Mouse (Mus musculus) kidney, postnatal 25 days (tissue): ENCODE results near the gene Nmnat2.

Experiments
- DNase-seq, 2 experiments: peaks; one replicate each; pipeline ENCODE4 v3.0.0; 2021; ENCODE audit warnings: mixed read lengths in 2 of 2

Nmnat2 gene

DNA sequence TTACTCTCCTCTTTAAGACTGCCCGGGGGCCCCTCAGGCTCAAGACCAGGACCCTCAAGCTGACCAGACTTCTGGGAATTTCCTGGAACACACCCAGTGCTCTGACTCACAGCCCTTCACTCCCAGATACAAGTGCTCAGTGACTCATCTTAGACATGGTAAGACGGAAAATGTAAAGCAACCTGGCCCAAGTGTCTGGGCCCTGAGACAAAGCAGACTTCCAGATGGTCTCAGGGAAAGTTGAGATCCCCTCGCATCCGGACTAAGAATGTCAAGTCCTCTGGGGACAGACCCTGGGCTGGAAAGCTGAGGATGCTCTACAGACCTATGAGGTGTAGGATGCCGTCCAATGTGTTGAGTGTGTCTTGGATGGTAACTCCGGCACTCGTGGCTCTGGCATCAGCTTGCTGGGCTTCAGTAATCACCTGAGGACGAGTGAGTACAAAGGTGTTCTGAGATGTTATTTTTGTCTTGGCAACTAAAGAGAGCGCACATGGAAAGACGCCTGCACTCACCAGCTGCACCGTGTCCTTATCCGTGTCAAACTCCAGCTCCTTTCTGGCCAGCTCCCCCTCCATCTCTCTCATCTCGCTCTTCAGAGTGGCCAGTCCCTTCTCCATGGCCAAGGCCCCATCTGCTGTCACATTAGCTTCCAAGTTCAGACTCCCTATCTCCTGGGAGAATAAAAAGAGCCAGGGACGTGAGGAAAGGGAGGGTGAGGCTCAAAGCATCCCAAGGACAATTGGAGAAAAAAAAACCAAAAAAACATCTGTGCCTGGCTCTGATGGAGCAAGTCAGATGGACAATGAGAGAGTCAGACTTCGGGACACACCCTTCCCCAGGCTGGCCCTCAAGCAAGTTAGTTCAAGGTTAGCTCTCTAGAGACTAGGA lies 171.9 kb downstream of the Nmnat2 start:
- peak in 1 of 2 experiments; percentile 38 for DNase-seq

DNA sequence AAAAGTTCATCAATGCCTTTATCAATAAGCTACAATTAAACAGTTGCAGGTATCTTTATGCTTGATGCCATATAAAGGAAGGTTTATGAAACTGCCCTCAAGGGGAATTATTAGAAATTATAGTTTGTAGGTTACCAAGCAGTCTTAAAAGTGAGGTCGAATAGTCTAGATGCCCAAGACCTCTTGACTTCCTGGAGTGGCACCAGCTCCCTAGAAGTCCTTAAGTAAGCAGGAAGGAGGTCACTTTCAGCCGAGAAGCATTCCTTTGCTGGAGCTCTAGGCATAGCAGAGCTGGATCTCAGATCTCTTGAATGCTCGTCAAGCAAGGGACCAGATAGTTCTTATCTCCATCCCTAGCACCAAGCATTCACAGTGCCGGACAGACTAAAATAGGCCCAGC lies 172.8 kb downstream of the Nmnat2 start:
- DNase-seq = no peak

DNA sequence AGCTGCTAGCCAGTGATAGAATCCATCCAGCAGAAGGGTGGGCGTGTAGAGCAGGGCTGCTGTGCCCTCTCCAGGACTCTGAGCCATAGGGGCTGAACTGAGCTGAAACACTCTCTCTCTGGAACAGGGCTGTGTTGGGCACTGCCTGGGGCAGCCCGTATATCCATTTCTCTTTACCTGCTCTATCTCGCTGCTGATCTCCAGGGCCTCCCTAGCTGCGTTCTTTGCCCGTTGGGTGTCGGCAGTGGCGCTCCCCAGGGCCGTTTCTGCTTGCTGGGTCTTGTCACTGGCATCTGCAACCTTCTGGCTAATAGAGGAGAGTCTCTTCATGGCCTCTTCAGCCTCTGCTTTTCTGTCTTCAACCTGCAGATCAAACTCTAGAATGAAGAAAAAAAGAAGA lies 174.0 kb downstream of the Nmnat2 start:
- no peak for DNase-seq

DNA sequence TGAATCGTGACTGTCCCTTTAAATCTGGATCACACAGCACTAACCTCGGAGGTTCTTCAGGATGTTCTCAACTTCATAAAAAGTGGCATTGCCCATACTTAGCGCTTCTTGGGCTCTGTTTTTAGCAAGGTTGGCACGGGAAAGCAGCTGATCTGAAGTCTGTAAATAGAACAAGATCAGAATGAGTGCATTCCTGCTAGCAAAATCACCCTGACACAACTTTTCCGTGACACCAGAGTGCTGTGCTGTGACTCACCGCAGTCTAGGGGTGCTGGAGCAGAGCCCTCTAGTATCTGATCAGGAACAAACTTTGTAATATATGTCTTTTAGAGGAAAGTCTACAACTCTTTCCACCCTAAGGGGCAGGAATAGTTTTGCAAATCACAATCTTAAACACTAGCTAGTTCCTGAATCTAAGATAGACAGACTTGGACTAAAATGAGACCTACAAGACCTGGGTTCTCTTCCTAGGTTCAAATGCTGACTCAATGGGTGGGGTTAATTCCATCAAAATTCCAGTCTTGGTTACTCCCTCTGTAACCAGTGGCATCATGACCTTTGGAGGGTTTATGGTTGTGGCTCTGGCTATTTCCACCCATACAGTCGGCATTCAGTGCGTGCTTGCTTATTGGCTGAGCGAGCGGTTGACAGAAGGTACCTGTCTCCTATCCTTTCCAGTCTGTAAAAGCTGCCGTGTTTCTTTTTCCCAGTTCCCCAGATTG lies 175.4 kb downstream of the Nmnat2 start:
- DNase-seq = peak in 1 of 2 experiments; percentile 41

DNA sequence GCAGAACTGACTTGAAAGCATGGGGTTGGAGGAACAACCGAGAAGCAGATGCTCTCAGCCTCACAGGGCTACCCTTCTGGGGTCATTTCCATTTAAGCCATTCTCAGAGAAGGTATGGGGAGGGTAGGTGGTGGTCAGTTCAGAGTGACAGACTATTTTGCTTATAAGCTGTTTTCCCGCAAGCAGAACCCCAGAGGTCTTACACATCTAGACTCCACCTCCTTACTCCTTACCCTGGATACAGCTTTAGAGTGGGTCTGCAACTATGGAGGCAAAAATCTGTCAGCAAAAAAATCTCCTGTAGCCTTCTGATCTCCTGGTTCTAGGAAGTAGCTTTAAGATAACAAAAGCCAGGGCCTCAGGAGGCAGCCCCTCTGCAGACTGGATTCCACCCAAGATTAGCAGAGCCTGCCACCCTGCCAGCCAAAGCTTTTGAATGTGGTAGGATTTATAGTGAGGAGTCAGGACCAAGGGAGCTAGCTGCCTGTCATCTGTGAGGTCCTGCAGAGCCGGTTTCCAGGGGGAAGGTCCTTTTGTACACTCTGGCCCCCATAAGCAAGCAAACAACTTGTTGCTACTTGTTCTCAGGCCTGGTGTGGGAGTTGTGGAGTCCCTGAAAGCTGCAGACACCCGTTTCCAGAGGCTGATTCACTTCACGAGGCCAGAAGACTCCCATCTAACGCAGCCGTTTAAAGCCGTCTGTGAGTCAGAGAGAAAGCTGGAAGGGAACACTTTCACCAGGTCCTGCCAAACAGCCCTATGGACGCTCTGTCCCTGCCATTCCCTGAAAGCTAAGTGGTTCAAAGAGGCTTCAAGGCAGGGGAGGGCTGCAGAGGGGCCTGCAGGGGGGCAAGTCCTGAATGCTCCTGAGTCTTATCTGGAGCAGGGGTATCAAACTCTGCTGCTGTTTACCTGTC lies 179.3 kb downstream of the Nmnat2 start:
- DNase-seq = no peak

DNA sequence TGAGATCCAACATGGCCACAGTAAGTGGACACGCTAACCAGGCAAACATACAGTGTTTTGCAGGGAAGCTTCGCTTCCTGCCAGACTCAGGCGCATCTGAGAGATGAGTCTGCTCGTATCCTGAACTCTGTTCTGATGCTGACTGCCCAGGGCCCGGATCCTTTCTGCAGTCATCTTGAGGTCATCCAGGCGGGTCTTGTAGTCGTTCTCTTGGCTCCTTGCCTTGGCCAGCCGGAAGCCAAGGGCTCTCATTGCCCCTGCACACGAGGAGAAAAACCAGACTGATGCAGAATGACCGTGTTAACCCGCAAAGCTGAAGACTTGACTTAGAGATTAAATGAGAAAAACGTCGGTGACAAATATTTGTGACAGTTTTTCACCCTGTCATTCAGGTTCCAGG lies 181.9 kb downstream of the Nmnat2 start:
- peak; percentile 46 to 65 for DNase-seq

DNA sequence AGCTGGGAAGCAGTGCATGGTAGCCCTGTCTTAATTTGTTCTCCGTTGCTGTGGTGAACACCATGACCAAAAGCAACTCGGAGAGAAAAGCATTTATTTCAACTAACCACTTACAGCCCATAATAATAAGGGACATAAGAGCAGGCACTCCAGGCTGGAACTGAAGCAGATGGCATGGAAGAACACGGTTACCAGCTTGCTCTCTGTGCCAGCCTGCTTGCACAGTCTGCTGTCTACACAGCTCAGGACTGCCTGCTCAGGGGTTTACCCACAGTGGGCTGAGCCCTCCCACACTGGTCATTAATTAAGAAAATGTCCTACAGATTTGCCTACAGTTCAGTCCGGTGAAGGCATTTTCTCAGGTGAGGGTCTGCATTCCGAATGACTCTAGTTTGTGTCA lies 183.7 kb downstream of the Nmnat2 start:
- no peak for DNase-seq

DNA sequence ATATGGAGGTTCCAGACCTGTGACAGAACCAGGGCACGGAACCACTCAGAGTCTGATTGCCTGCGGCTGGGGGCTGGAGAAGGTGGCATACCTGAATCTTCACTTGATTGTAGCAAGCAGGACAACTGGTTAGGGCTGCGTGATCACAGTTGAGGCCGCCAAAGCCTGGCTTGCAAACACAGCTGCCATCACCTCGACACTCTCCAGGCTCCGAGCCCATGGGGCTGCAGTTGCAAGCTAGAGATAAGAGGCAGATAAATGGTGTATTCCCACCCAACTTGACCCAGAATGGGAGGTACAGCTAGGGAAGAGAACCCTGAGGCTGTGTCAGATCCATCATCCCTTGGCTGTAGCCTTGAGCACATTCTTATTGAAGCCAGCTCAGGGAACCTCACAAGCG lies 184.8 kb downstream of the Nmnat2 start:
- no peak for DNase-seq

DNA sequence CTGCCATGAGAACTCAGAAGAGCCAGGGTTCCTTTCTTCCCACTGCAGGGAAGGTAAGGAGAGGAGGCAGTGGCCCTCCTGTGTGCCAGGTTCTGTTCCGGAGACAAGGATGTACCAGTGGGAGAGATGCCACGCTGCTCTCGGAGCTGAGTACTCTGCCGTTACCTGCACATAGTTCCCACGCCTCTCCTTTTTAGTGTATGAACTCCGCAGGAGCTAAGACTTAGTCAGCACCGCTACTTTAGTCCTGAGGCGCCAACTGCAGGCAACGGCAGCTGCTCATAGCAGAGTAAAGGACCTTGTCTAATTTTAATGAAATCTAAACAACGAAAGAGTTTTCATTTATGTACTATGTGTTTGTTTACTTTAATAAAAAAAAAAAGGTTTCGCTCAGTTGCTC lies 185.5 kb downstream of the Nmnat2 start:
- no peak for DNase-seq

DNA sequence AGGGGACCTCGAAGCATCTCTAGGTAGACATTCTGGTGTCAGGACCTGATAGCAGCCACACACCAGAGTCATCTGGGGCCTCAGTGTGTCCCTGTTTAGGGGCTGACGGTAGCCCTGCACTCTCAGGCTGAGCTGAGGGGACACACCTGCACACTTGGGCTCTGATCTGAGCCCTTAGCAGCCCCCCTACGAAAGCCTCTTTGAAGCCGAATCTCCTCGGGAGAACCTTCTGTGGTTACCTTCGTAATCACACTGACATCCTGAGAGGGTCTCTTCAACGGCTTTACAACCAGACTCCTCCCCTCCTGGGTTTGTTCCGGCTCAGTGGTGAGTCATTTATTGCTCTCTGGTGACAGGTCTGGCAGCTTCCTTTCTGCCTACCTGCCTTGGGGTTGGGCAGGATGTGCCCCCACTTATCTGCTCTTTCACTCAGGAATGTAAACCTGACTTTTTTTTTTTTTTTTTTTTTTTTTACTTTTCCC lies 186.0 kb downstream of the Nmnat2 start:
- no peak for DNase-seq

DNA sequence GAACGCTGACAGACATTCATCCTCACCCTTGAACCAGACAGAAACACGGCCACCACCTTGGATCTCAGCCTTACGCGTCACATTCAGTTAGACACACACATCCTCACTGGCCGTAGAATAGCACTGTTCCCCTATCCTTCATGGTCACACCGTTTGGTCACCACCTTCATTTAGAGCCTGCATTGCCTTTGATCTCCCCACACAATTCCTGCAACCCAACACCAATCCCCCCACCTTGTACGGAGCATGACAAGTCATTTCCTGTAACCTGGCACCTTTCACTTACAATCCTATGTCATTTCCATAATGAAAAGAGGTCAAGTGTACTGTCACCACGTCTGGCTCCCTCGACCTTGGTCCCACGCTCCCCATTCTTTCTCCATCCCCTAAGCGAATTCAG lies 189.2 kb downstream of the Nmnat2 start:
- DNase-seq = no peak

DNA sequence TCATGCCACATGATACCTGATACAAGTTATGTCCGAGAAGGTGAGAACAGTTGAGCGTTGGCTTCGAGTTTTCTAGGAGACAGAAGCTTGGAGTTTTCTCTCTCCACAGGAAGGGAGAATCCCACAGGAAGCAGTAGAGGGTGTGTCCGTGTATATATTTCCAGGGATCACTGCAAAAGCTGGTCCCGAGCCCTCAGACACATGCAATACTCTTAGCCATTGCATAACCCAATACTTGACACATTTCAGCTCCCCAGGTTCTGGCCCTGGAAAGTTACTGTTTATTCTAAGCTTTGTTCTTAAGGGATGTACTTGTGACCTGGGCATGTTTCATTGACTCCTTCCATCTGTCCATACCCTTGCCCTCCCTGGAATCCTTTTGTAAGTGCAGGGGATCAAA lies 191.0 kb downstream of the Nmnat2 start:
- DNase-seq = no peak

DNA sequence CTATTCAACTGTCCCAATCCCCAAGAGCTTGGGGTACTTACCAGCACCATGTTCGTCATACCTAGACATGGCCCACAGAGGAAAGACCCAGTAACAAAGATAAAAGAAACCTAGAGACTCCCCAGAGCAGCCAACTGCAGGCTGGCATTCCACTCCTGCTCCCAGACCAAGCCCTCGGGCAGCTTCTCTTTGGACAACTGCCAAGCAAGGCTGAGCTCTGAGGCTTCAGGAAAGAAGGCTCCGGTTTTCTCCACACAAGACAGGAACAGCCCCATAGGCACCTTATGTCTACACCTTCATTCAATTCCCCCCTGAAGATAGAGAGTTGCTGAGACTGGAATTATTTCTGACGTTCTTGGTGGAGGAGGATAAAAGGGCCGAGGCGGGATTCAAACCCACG lies 197.8 kb downstream of the Nmnat2 start:
- DNase-seq = peak; percentile 51 to 53

DNA sequence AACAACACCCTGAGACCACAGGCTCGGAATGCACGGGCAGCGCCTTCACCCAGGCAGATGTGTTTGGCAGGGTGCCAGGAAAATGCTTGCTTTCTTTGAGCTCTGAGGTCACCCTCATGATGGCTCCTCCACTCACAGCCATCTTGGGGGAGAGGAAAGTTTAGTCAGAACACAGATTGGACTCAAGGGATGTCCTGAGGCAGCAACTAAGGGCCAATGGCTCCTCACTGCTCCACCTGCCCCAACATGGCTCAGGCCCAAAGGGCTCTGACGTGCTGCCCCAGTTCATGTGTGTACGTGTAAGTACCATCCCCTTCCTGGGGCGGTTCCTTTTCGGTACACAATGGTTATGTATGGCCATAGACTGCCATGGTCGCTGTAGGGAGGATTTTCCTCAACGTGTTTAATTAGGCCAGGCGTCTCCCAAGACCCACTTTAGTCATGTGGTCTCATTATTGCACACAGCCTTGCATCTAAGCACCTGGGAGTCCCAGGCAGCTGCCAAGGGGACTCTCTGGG lies 198.9 kb downstream of the Nmnat2 start:
- DNase-seq = peak; percentile 42 to 57

DNA sequence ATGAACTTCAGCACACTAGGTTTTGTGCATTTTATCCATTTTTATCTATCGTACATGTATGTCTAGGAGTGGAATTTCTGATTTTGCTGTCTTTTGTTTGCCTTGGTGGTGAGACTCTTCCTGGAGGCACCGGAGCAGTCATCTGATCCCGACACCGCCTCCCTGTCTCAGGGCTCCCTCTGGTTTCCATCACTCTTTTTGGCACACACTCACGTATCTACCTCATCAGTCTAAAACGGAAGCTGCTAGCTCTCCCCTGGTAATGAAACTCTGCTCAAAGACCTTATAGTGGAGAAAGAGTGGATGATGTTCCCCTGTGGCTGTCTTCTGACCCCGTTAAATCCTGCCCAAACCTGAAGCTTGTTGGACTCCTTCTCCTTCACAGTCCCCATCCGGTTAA lies 200.6 kb downstream of the Nmnat2 start:
- DNase-seq = no peak

DNA sequence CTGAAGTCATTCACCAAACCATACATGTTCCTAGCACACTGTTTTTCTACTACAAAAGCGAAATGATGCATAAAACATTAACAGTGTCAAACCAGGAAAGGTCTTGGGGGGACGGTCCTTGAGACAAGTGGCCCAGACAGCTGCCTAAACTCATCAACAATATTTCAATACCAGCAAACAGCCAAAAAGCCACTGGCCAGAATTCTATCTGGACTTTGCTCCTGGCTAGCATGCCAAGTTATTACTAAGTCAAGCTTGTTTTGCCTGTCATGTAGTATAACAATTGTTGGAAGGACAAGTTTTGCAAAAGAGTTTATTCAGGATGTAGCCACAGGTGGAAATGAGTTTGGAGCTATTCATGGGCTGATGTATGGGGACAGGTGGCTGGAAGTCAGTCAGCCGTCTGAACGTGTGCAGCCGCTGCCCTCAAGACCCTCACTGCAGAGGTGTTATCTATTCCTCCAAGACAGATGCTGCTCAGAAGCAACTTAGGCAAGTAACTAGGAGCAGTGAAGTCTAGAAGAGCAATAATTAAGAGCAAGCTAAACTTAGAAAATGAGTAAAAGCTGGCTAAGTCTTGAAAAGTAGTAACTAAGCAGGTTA lies 202.3 kb downstream of the Nmnat2 start:
- peak in 1 of 2 experiments; percentile 30 for DNase-seq

DNA sequence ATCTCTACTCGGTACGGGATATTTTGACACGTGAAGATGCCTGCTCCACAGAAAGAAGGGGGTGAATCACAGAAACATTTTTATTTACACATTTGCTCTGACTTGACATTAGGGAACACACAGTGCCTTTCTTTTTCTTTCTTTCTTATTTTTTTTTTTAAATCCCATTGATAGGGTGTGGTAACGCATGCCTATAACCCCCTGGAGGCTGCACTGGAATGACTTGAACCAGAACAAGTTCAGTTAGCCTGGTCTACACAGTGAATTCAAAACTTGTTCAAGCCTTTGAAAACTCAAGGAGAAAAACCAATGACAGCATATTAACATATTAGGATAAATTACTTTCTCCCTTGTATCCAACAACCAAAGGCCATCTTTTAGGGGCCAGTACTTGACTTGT lies 204.3 kb downstream of the Nmnat2 start:
- no peak for DNase-seq

DNA sequence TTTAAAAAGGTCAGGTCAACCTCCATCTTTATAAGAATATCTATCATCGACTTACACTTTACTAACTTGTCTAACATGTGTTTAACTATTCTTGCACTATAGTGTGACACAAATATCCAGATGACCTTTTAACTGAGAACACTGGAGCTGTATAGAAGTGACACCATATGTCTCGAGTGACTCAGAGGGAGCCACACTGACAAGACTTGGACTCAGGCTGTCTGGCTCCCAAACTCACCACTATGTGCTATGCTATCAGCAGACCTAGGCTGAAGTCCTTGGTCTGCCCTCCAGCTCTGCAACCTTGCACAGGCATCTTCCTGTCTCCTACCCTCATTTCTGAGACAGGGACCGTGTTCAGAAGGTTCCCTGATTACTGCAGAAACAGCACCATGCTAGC lies 209.0 kb downstream of the Nmnat2 start:
- DNase-seq = no peak

DNA sequence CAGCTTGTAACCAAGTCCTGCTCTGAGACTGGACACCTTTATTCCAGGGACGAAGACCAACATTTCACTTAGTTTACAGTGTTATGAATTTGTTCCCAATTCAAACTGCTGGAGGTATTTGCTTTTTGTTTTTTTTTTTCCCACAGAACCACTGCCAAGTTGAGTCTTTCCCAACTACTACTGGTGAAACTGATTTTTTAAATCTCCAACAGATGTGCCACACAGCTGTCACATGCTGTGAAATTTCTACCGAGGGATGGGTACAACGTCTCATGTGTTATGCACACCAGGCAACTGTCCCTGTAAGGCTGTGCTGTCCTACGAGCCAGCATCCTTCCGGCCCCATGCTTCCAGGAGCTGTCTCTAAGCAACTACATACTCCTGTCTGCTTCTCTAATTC lies 213.5 kb downstream of the Nmnat2 start:
- no peak for DNase-seq
